Mouse (Mus musculus) midbrain, embryonic 14.5 days (tissue): Measurements from ENCODE around the gene Psmd11. TPM values are rescaled to one million over a fixed set of nuclear protein-coding genes. Genes with fewer than 3 reads are reported as not detected.
"Not testable (repeated sequence)": the region's sequence is repeated elsewhere in the genome, so short reads cannot be mapped to it uniquely, and the experiment has no call there.

Experiments
- ATAC-seq: fragments of 200-750 bp; cut with Nextera tagmentation; 2 replicates; pipeline ENCODE4 v1.8.0; 2017; ENCODE audit warnings: moderate number of reproducible peaks, moderate library complexity; ENCODE audit not compliant: low FRiP score, low TSS enrichment
- DNase-seq: peaks from one replicate; pipeline ENCODE4 v3.0.0-alpha.2; 2015
- H3K27ac ChIP-seq: fragments of 300-500 bp; sonication (generic); replicated peaks from 2 replicates; pipeline ENCODE4 v1.5.1; 2014; ENCODE audit warnings: mild to moderate bottlenecking, low read depth, low read length, moderate library complexity
- H3K27me3 ChIP-seq: fragments of 300-500 bp; sonication (generic); 2 replicates; pipeline ENCODE4 v1.6.1; 2014; ENCODE audit warnings: low read length, control low read depth, mixed read lengths; ENCODE audit not compliant: control insufficient read depth, insufficient read depth
- H3K36me3 ChIP-seq: fragments of 300-500 bp; sonication (generic); 2 replicates; pipeline ENCODE4 v1.6.1; 2014; ENCODE audit warnings: low read length, control low read depth; ENCODE audit not compliant: control insufficient read depth, insufficient read depth
- H3K4me1 ChIP-seq: fragments of 300-500 bp; sonication (generic); 2 replicates; pipeline ENCODE4 v1.6.1; 2014; ENCODE audit warnings: mild to moderate bottlenecking, antibody characterized with exemption, low read length, control low read depth; ENCODE audit not compliant: control insufficient read depth, insufficient read depth
- H3K4me2 ChIP-seq: fragments of 300-500 bp; sonication (generic); 2 replicates; pipeline ENCODE4 v1.6.1; 2014; ENCODE audit warnings: mild to moderate bottlenecking, low read length, moderate library complexity
- H3K4me3 ChIP-seq: fragments of 300-500 bp; sonication (generic); replicated peaks from 2 replicates; pipeline ENCODE4 v1.5.1; 2014; ENCODE audit warnings: low read depth, low read length
- H3K9ac ChIP-seq: fragments of 300-500 bp; sonication (generic); replicated peaks from 2 replicates; pipeline ENCODE4 v1.6.1; 2014; ENCODE audit warnings: mild to moderate bottlenecking, low read length, moderate library complexity
- H3K9me3 ChIP-seq: fragments of 300-500 bp; sonication (generic); 2 replicates; pipeline ENCODE4 v1.6.1; 2016; ENCODE audit warnings: low read length, control low read depth, mixed read lengths; ENCODE audit not compliant: control insufficient read depth
- WGBS: fragments of 180-500 bp; shearing (Covaris S2); extraction: QIAGEN DNeasy Blood & Tissue Kit; methylation state at CpG from one replicate; pipeline ENCODE4 v1.1.7; 2014; 5-methylcytosine and 5-hydroxymethylcytosine counted together
- polyA plus RNA-seq: library from polyadenylated mRNA; unstranded; fragments of >200 nt; fragmentation: Nextera tagmentation; extraction: Ambion mirVana; gene quantifications from 2 replicates; pipeline ENCODE4 v1.2.1, GENCODE M21; 2014

Psmd11 gene
- polyA plus RNA-seq, 1 experiment from 2014 or later = 299 TPM

- no peak overlapping the region for H3K9ac ChIP-seq
- 64% methylated on average over 2 of the region's 2 CpGs for WGBS
These were observed 8.0 kb upstream of the Psmd11 start for GRCm38 (mm10) chr11:80420202-80420984.

GRCm38 (mm10) chr11:80421421-80422047 lies 6.9 kb upstream of the Psmd11 start:
- Histone ChIP-seq H3K9me3 (peaks cover 6% of the 10 kb centered on the region; the same call in 1 of the 2 replicates), H3K4me3 (no peak overlapping the region), H3K36me3 (peaks cover 4% of the 10 kb centered on the region; the same call in 1 of the 2 replicates), H3K4me1 (no peaks in the 10 kb centered on the region), H3K27ac (no peak overlapping the region), H3K4me2 (no peak overlapping the region), H3K9ac (no peak overlapping the region), H3K27me3 (no peaks in the 10 kb centered on the region)
- no peak for ATAC-seq
- 90% methylated on average over 7 of the region's 7 CpGs for WGBS
- no peak for DNase-seq

More at GRCm38 (mm10) chr11:80420202-80420984, 8.0 kb upstream of the Psmd11 start:
- Histone ChIP-seq H3K27ac (no peak overlapping the region), H3K4me2 (no peak overlapping the region), H3K4me3 (no peak overlapping the region), H3K9me3 (peaks cover 7% of the 10 kb centered on the region; the same call in 1 of the 2 replicates), H3K36me3 (peaks cover 6% of the 10 kb centered on the region; the same call in 1 of the 2 replicates), H3K27me3 (no peaks in the 10 kb centered on the region), H3K4me1 (no peaks in the 10 kb centered on the region)
- no peak for DNase-seq
- no peak for ATAC-seq

- no peak overlapping the region for H3K9ac ChIP-seq
- H3K36me3 ChIP-seq = no peaks in the 10 kb centered on the region
- H3K4me1 ChIP-seq = peaks cover 4% of the 10 kb centered on the region
- 86% methylated on average over 2 of the region's 2 CpGs for WGBS
- H3K27me3 ChIP-seq = no peaks in the 10 kb centered on the region
- no peak for DNase-seq
- H3K27ac ChIP-seq = no peak overlapping the region
- H3K9me3 ChIP-seq = no peaks in the 10 kb centered on the region
- no peak for ATAC-seq
- no peak overlapping the region for H3K4me2 ChIP-seq
- no peak overlapping the region for H3K4me3 ChIP-seq
These were observed 3.7 kb upstream of the Psmd11 start for GRCm38 (mm10) chr11:80424691-80425090.

- WGBS = 61% methylated on average over 5 of the region's 5 CpGs
- DNase-seq (no peak), ATAC-seq (no peak)
- Histone ChIP-seq H3K27me3 (no peaks in the 10 kb centered on the region), H3K9ac (no peak overlapping the region), H3K4me1 (peaks cover 8% of the 10 kb centered on the region), H3K9me3 (no peaks in the 10 kb centered on the region), H3K27ac (no peak overlapping the region), H3K36me3 (no peaks in the 10 kb centered on the region), H3K4me3 (no peak overlapping the region), H3K4me2 (no peak overlapping the region)
These were observed 3.1 kb upstream of the Psmd11 start for GRCm38 (mm10) chr11:80425247-80425778.

- H3K36me3 ChIP-seq, DNase-seq, H3K9ac ChIP-seq, H3K4me1 ChIP-seq, H3K27me3 ChIP-seq, H3K4me2 ChIP-seq, H3K4me3 ChIP-seq, H3K27ac ChIP-seq, ATAC-seq, H3K9me3 ChIP-seq: not testable (repeated sequence)
- 85% methylated on average over 16 of the region's 16 CpGs for WGBS
These were observed 2.2 kb upstream of the Psmd11 start for GRCm38 (mm10) chr11:80426029-80426813.

GRCm38 (mm10) chr11:80429009-80429475 lies 627 bp downstream of the Psmd11 start:
- no peaks in the 10 kb centered on the region for H3K27me3 ChIP-seq
- ATAC-seq (no peak), DNase-seq (no peak)
- 0% methylated on average over 37 of the region's 37 CpGs for WGBS
- H3K4me1 ChIP-seq = peaks cover 8% of the 10 kb centered on the region
- peak overlapping the region; percentile 90 for H3K4me2 ChIP-seq
- H3K36me3 ChIP-seq = peaks cover 22% of the 10 kb centered on the region
- H3K9me3 ChIP-seq = no peaks in the 10 kb centered on the region
- H3K4me3 ChIP-seq = peak overlapping the region; percentile 96
- H3K27ac ChIP-seq = peak overlapping the region; percentile 87
- H3K9ac ChIP-seq = peak overlapping the region; percentile 89

- Histone ChIP-seq H3K9me3 (no peaks in the 10 kb centered on the region), H3K27me3 (no peaks in the 10 kb centered on the region), H3K4me3 (peak overlapping the region; percentile 96), H3K9ac (peak overlapping the region; percentile 89), H3K36me3 (peaks cover 25% of the 10 kb centered on the region), H3K4me2 (peak overlapping the region; percentile 90), H3K27ac (no peak overlapping the region), H3K4me1 (peaks cover 8% of the 10 kb centered on the region)
- ATAC-seq (no peak), DNase-seq (no peak)
- 62% methylated on average over 14 of the region's 14 CpGs for WGBS
These were observed 1.2 kb downstream of the Psmd11 start for GRCm38 (mm10) chr11:80429500-80430166.

- no peak overlapping the region for H3K4me3 ChIP-seq
- H3K9me3 ChIP-seq = no peaks in the 10 kb centered on the region
- no peak overlapping the region for H3K27ac ChIP-seq
- ATAC-seq (no peak), DNase-seq (no peak)
- peaks cover 8% of the 10 kb centered on the region for H3K4me1 ChIP-seq
- 95% methylated on average over 3 of the region's 3 CpGs for WGBS
- peaks cover 31% of the 10 kb centered on the region for H3K36me3 ChIP-seq
- H3K9ac ChIP-seq = no peak overlapping the region
- H3K27me3 ChIP-seq = no peaks in the 10 kb centered on the region
- H3K4me2 ChIP-seq = no peak overlapping the region
These were observed 2.0 kb downstream of the Psmd11 start for GRCm38 (mm10) chr11:80430366-80430910.
